Mouse (Mus musculus): ENCODE data around the gene Wdr66.
"Not testable (repeated sequence)": the region's sequence is repeated elsewhere in the genome, so short reads cannot be mapped to it uniquely, and the experiment has no call there.

Wdr66 gene

DNA sequence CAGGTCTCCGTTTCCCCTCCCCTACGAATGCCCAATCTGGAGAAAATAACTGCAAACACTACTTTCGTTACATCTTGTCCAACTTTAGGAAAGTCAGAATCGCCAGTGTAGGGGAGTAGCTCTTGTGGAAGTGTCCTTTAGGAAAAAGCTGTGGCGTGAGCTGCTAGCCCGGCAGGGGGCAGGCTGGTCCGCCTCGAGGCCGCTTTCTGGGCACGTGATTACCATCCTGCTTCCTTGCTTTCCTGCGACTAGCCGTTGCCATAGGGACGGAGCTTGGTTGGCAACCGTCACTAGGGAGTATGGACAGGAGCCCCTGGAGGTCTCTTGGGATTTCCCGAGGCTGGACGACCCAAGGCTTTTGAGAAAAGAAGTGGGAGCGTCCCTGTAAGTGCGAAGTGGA, at the start of gene Wdr66:
Wdr66 (plus strand) TSS at position 269 of the 400 bp plus-strand sequence.
- peak; percentile 79 to 85 for DNase-seq

- DNase-seq, result not testable (repeated sequence)
Measured at GRCm38 (mm10) chr5:123202771-123203170, 49.1 kb upstream of the Wdr66 start.

- DNase-seq, result not testable (repeated sequence)
Measured at GRCm38 (mm10) chr5:123203591-123203990, 48.3 kb upstream of the Wdr66 start.

GRCm38 (mm10) chr5:123222346-123223050, 29.4 kb upstream of the Wdr66 start:
- DNase-seq, result not testable (repeated sequence)

- peak; percentile 71 to 84 for DNase-seq
Measured at GRCm38 (mm10) chr5:123223051-123223410, 28.9 kb upstream of the Wdr66 start.

DNA sequence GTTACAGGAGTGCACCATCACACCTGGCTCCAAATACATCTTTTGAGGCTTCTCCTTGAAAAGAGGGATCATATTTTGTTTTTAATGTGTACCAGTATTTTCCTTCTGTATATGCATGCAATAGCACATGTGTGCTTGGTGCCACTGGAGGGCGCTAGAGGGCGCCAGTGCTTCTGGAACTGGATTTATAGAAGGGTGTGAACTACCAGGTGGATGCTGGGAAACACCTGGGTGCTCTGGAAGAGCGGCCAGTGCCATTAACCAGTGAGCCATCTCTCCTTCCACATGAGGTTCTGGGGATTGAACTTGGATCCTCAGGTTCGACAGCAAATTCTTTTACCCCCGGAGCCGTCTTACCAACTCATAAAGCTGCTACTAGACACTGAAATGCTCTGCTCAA, 28.0 kb upstream of the Wdr66 start:
- DNase-seq, result not testable (repeated sequence)

- DNase-seq, result no peak
Measured at GRCm38 (mm10) chr5:123226851-123227250, 25.1 kb upstream of the Wdr66 start.

DNA sequence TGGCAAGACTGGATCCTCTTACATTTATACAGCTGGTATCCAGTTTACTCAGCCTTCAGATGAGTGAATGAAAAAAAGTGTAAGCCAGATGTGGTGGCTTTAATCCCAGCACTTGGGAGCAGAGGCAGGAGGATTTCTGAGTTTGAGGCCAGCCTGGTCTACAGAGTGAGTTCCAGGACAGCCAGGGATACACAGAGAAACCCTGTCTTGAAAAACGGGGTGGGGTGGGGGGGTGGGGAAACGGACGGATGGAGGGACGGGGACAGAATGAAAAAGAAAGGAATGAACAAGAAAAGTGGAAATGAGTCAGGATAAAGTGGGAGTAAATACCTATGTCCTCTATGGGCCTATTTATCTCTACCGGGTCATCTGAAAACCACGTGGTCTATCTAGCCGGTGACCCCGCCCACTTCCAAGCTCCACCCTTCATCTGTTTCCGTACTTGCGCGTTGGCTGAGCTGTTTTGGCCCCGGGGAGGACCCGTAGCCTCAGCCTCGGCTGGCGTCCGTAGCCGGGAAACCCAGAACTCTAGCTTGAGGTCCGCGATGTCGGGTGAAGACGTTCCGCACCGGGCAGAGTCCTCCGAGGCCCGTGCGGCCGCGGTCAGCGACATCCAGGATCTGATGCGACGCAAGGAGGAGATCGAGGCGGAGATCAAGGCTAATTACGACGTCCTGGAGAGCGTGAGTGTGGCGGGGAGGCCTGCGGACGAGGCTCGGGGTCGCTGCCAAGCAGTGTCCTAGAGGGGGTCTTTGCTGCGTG, 24.0 kb upstream of the Wdr66 start:
- DNase-seq, result peak; percentile 95 to 97

GRCm38 (mm10) chr5:123228524-123228922, 23.4 kb upstream of the Wdr66 start:
- no peak for DNase-seq

DNA sequence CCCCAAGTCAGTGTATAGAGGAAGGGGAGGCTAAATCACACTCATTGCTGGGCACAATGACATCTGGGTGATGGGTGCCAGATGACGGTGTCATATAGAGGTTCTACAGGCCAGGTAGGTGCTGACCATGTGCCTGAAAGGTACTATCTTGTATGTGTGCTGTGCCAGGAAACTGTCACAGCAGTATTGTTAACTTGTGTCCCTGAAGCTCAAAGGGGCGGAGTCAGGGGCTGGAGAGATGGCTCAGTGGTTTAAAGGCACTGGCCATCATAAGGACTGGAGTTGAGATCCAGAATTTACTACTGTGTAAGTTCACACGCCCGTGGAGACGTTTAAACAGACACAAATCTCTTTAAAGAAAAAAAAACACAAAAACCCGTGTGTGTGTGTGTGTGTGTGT, 22.6 kb upstream of the Wdr66 start:
- DNase-seq, result no peak

- DNase-seq, result no peak
Measured at GRCm38 (mm10) chr5:123232180-123232579, 19.7 kb upstream of the Wdr66 start.

- peak; percentile 60 to 76 for DNase-seq
Measured at GRCm38 (mm10) chr5:123235731-123236130, 16.2 kb upstream of the Wdr66 start.

- no peak for DNase-seq
Measured at GRCm38 (mm10) chr5:123236426-123236825, 15.5 kb upstream of the Wdr66 start.

DNA sequence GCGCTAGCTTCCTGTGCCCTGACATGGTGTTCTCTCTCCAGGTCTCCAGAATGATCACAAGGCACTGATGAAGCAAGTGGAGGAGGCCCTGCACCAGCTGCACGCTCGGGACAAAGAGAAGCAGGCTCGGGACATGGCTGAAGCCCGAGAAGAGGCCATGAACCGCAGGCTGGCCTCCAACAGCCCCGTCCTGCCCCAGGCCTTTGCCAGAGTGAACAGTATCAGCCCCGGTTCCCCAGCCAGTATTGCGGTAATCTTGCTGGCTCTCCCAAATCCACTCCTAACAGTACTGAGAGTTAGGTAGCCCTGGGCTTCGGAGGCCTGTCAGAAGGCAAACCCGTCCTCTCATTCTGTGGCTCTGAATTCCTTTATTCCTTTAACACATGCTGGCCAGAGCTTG, 12.4 kb upstream of the Wdr66 start:
- DNase-seq, result no peak

- DNase-seq, result peak in 1 of 2 experiments; percentile 41
Measured at GRCm38 (mm10) chr5:123245518-123245917, 6.4 kb upstream of the Wdr66 start.

GRCm38 (mm10) chr5:123251390-123251789, 512 bp upstream of the Wdr66 start:
- DNase-seq, result no peak

DNA sequence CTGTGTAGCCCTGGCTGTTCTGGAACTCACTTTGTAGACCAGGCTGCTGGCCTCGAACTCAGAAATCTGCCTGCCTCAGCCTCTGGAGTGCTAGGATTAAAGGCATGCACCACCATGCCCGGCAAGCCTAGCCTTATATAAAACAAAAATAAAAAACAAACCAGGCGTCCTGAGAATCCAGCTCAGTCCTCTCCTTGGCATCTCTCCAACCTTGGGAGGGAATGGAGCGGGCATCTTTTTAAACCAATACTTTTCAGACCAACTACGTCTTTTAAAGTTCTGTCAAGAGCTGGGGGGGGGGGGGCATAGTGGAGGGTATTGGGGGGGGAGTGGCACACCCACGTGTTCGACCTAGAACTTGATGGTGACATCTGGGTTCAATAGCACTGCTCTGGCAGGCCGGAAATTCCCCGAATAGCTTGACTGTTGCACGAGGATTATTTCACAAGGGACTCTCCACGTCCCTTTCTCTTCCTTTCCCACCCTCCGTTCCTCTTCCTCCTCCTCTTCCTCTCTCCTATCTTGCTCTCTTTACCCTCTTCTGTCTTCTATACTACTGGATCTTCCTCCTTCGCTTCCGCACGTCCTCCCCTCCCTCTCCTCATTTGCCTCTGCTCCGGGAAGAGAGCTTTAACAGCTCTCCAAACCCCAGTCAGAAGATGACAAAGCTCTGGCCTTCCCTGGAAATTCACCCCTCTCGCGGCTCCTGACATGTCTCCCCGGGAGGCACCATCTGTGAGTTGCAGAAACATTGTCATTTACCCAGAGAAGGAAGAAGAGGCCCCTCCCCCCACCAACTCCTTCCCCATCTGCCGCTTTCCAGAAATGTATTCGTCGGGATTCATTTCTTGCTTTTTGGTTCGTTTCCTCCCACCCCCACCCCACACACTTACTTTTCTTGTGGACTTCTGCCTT, 5.2 kb downstream of the Wdr66 start:
- no peak for DNase-seq

GRCm38 (mm10) chr5:123258990-123259389, 7.1 kb downstream of the Wdr66 start:
- peak; percentile 50 to 83 for DNase-seq

- DNase-seq, result no peak
Measured at GRCm38 (mm10) chr5:123260698-123261097, 8.8 kb downstream of the Wdr66 start.

DNA sequence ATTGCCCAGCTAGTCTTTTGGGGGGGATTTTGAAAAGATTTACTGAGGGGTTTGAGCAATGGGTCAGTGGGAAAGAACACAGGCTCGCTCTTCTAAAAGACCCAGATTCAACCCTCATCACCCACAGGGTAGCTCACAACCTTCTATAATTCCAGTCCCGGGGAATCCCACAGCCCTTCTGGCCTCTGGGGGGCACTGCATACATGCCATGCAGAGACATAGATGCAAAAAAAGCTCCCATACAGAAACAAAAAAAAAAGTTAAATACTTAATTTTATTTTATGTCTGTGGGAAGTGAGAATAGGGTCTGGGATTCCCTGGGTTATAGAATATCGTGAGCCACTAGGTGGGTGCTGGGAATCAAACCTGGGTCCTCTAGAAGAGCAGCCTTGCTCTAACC, 15.0 kb downstream of the Wdr66 start:
- DNase-seq, result no peak

GRCm38 (mm10) chr5:123268477-123269474, 16.9 kb downstream of the Wdr66 start:
- DNase-seq, result no peak

GRCm38 (mm10) chr5:123270917-123271316, 19.0 kb downstream of the Wdr66 start:
- DNase-seq, result no peak
